Mouse (Mus musculus) G1E (cell line): Measurements from ENCODE around the gene Hist1h3h. TPM values are rescaled to one million over a fixed set of nuclear protein-coding genes. Genes with fewer than 3 reads are reported as not detected.
"Not testable (repeated sequence)": the region's sequence is repeated elsewhere in the genome, so short reads cannot be mapped to it uniquely, and the experiment has no call there.

Experiments used
- ATAC-seq: 2 replicates; pipeline ENCODE4 v1.8.0; 2016; ENCODE audit warnings: mild to moderate bottlenecking; ENCODE audit not compliant: insufficient number of reproducible peaks, poor library complexity, low FRiP score, severe bottlenecking; ENCODE audit errors: extremely low read depth
- DNase-seq: peaks from one replicate; pipeline ENCODE4 v3.0.0; 2012; ENCODE audit warnings: low spot score
- H3K27me3 ChIP-seq: 2 replicates; pipeline ENCODE4 v1.6.1; 2012; ENCODE audit warnings: mild to moderate bottlenecking, low read length, inconsistent platforms; ENCODE audit not compliant: insufficient read depth
- H3K36me3 ChIP-seq: replicated peaks from 2 replicates; pipeline ENCODE3; 2012; ENCODE audit warnings: mild to moderate bottlenecking, inconsistent platforms
- H3K4me1 ChIP-seq: 2 replicates; pipeline ENCODE4 v1.6.1; 2012; ENCODE audit warnings: low read depth, low read length, inconsistent platforms, mixed read lengths; ENCODE audit not compliant: insufficient read depth
- H3K4me3 ChIP-seq: 2 replicates; pipeline ENCODE4 v1.5.1; 2012; ENCODE audit warnings: low read depth, mild to moderate bottlenecking, inconsistent platforms, low read length, moderate library complexity, mixed read lengths
- H3K9me3 ChIP-seq: replicated peaks from 2 replicates; pipeline ENCODE4 v1.6.1; 2012; ENCODE audit warnings: inconsistent platforms
- CTCF ChIP-seq: IDR thresholded peaks from 2 replicates; pipeline ENCODE4 v1.5.1; 2012; ENCODE audit warnings: low read depth, low read length, inconsistent platforms, mixed read lengths
- GATA1 ChIP-seq: IDR thresholded peaks from 2 replicates; pipeline ENCODE4 v1.6.1; 2012; ENCODE audit warnings: borderline replicate concordance, low read length, inconsistent platforms, mixed read lengths
- GATA2 ChIP-seq: IDR thresholded peaks from 2 replicates; pipeline ENCODE4 v1.6.1; 2012; ENCODE audit warnings: low read depth, low read length, inconsistent platforms, borderline replicate concordance
- POLR2AphosphoS5 ChIP-seq: IDR thresholded peaks from 2 replicates; pipeline ENCODE4 v1.6.1; 2012; ENCODE audit warnings: low read depth, low read length, inconsistent platforms; ENCODE audit not compliant: insufficient replicate concordance
- TAL1 ChIP-seq: conservative IDR thresholded peaks from 2 replicates; pipeline ENCODE4 v1.6.1; 2012; ENCODE audit warnings: low read depth, low read length, inconsistent platforms, mixed read lengths
- polyA plus RNA-seq: library from polyadenylated mRNA; stranded (reverse); fragments of >175 nt; gene quantifications from 2 replicates; pipeline ENCODE4 v1.2.3, GENCODE M21; 2012
- total RNA-seq, 2 experiments: library from RNA; stranded (forward) in 1 of 2; stranded (reverse) in 1 of 2; fragments of 200-1000 nt in 1 of 2; fragments of >200 nt in 1 of 2; fragmentation: Nextera tagmentation in 1 of 2; gene quantifications; 2 replicates each; pipeline ENCODE4 v1.2.3; 2014 to 2017

Hist1h3h gene
- total and polyA plus RNA-seq, 3 experiments = 29.3 to 634 (median 178) TPM

- no peak for TF ChIP-seq GATA2
- TF ChIP-seq CTCF = peak; percentile 44
- TF ChIP-seq TAL1 = no peak
- no peak for TF ChIP-seq GATA1
- Histone ChIP-seq H3K4me1 (peaks cover 35% of the 10 kb centered on the region), H3K36me3 (no peaks in the 10 kb centered on the region), H3K27me3 (peaks cover 3% of the 10 kb centered on the region; the same call in 1 of the 2 replicates), H3K4me3 (peak overlapping the region; percentile 58; the same call in 1 of the 2 replicates), H3K9me3 (no peaks in the 10 kb centered on the region)
- peak; percentile 65 for DNase-seq
- ATAC-seq = peak; percentile 47; the same call in 1 of the 2 replicates
These were observed 16.8 kb downstream of the Hist1h3h start for GRCm38 (mm10) chr13:21734010-21734905.

- peak; percentile 65 for ATAC-seq
- not testable (repeated sequence) for H3K9me3 ChIP-seq, DNase-seq, H3K36me3 ChIP-seq, H3K27me3 ChIP-seq
- H3K4me1 ChIP-seq = peaks cover 41% of the 10 kb centered on the region
- H3K4me3 ChIP-seq = peak within 1 kb of the TSS; percentile 69
These were observed 17.7 kb downstream of the Hist1h3h start, which contains the start of gene Hist1h4j for GRCm38 (mm10) chr13:21734906-21735767. Gene Hist1h4j (plus strand): TSS chr13:21735064.

GRCm38 (mm10) chr13:21745006-21745405, 27.5 kb downstream of the Hist1h3h start:
- H3K27me3 ChIP-seq = no peaks in the 10 kb centered on the region
- H3K4me1 ChIP-seq = peaks cover 44% of the 10 kb centered on the region
- no peak overlapping the region for H3K4me3 ChIP-seq
- no peaks in the 10 kb centered on the region for H3K36me3 ChIP-seq
- no peaks in the 10 kb centered on the region for H3K9me3 ChIP-seq
- TF ChIP-seq TAL1 = peak; percentile 64
- no peak for TF ChIP-seq CTCF
- DNase-seq (no peak), ATAC-seq (peak; percentile 68)

- TF ChIP-seq POLR2AphosphoS5 (peak; percentile 97; the same call in 1 of the 2 replicates), CTCF (no peak)
- Histone ChIP-seq H3K9me3 (no peaks in the 10 kb centered on the region), H3K36me3 (no peaks in the 10 kb centered on the region), H3K27me3 (no peaks in the 10 kb centered on the region), H3K4me1 (peaks cover 49% of the 10 kb centered on the region), H3K4me3 (peak overlapping the region; percentile 68)
- ATAC-seq (no peak), DNase-seq (no peak)
These were observed 32.1 kb downstream of the Hist1h3h start for GRCm38 (mm10) chr13:21749387-21750158.

GRCm38 (mm10) chr13:21750159-21751017, 32.9 kb downstream of the Hist1h3h start, which contains the start of gene Hist1h4k:
Gene Hist1h4k (minus strand): TSS chr13:21750505.
- H3K27me3 ChIP-seq, H3K9me3 ChIP-seq, H3K36me3 ChIP-seq: not testable (repeated sequence)
- H3K4me3 ChIP-seq = peak within 1 kb of the TSS; percentile 68
- H3K4me1 ChIP-seq = peaks cover 46% of the 10 kb centered on the region
- peak; percentile 89 for TF ChIP-seq POLR2AphosphoS5
- peak; percentile 41; the same call in 1 of the 2 replicates for ATAC-seq
- peak; percentile 25 for DNase-seq

GRCm38 (mm10) chr13:21751417-21751816, 34.0 kb downstream of the Hist1h3h start:
- TF ChIP-seq CTCF = no peak
- no peak overlapping the region for H3K4me3 ChIP-seq
- ATAC-seq (no peak), DNase-seq (no peak)
- H3K36me3 ChIP-seq = no peaks in the 10 kb centered on the region
- H3K27me3 ChIP-seq = no peaks in the 10 kb centered on the region
- H3K9me3 ChIP-seq = no peaks in the 10 kb centered on the region
- peaks cover 38% of the 10 kb centered on the region for H3K4me1 ChIP-seq
